Mouse (Mus musculus) intestine, embryonic 16.5 days (tissue): ENCODE results near the gene Ccna1. TPM values are rescaled to one million over a fixed set of nuclear protein-coding genes. Genes with fewer than 3 reads are reported as not detected.
A peak's percentile ranks its signal among the peaks of the same experiment; 100 is the strongest.

Experiments used
- ATAC-seq: fragments of 200-750 bp; cut with Nextera tagmentation; 2 replicates; pipeline ENCODE4 v1.8.0; 2017; ENCODE audit warnings: moderate TSS enrichment, moderate library complexity
- H3K27ac ChIP-seq: fragments of 300-500 bp; sonication (generic); 2 replicates; pipeline ENCODE4 v1.5.1; 2014; ENCODE audit warnings: mild to moderate bottlenecking, low read length
- H3K27me3 ChIP-seq: fragments of 300-500 bp; sonication (generic); replicated peaks from 2 replicates; pipeline ENCODE4 v1.6.1; 2014; ENCODE audit warnings: low read length, control low read depth, mixed read lengths; ENCODE audit not compliant: control insufficient read depth, insufficient read depth
- H3K36me3 ChIP-seq: fragments of 300-500 bp; sonication (generic); 2 replicates; pipeline ENCODE4 v1.6.1; 2014; ENCODE audit warnings: low read length, control low read depth; ENCODE audit not compliant: control insufficient read depth, insufficient read depth
- H3K4me1 ChIP-seq: fragments of 300-500 bp; sonication (generic); 2 replicates; pipeline ENCODE4 v1.6.1; 2014; ENCODE audit warnings: low read length, control low read depth, mixed read lengths; ENCODE audit not compliant: control insufficient read depth, insufficient read depth
- H3K4me2 ChIP-seq: fragments of 300-500 bp; sonication (generic); 2 replicates; pipeline ENCODE4 v1.6.1; 2014; ENCODE audit warnings: low read depth, low read length, control low read depth
- H3K4me3 ChIP-seq: fragments of 300-500 bp; sonication (generic); 2 replicates; pipeline ENCODE4 v1.5.1; 2014; ENCODE audit warnings: mild to moderate bottlenecking, low read length
- H3K9ac ChIP-seq: fragments of 300-500 bp; sonication (generic); 2 replicates; pipeline ENCODE4 v1.6.1; 2014; ENCODE audit warnings: low read depth, low read length
- H3K9me3 ChIP-seq: fragments of 300-500 bp; sonication (generic); 2 replicates; pipeline ENCODE4 v1.6.1; 2016; ENCODE audit warnings: low read length, control low read depth; ENCODE audit not compliant: control insufficient read depth
- WGBS: fragments of 180-500 bp; shearing (Covaris S2); extraction: QIAGEN DNeasy Blood & Tissue Kit; methylation state at CpG from one replicate; pipeline ENCODE4 v1.1.7; 2014; 5-methylcytosine and 5-hydroxymethylcytosine counted together
- polyA plus RNA-seq: library from polyadenylated mRNA; unstranded; fragments of >200 nt; fragmentation: Nextera tagmentation; extraction: Ambion mirVana; gene quantifications from 2 replicates; pipeline ENCODE4 v1.2.1, GENCODE M21; 2015

The Ccna1 gene
- polyA plus RNA-seq, 1 experiment from 2014 or later, result 1.3 TPM

GRCm38 (mm10) chr3:55074576-55075293 lies 19.4 kb upstream of the Ccna1 start:
- Histone ChIP-seq H3K4me2 (no peak overlapping the region), H3K9me3 (no peaks in the 10 kb centered on the region), H3K27ac (no peak overlapping the region), H3K9ac (no peak overlapping the region), H3K36me3 (no peaks in the 10 kb centered on the region), H3K4me3 (no peak overlapping the region), H3K27me3 (no peaks in the 10 kb centered on the region), H3K4me1 (no peaks in the 10 kb centered on the region)
- WGBS, result 81% methylated on average over 6 of the region's 6 CpGs
- ATAC-seq, result no peak

GRCm38 (mm10) chr3:55067791-55068434 lies 12.6 kb upstream of the Ccna1 start:
- Histone ChIP-seq H3K4me1 (no peaks in the 10 kb centered on the region), H3K4me3 (no peak overlapping the region), H3K9ac (no peak overlapping the region), H3K27me3 (no peaks in the 10 kb centered on the region), H3K9me3 (no peaks in the 10 kb centered on the region), H3K36me3 (no peaks in the 10 kb centered on the region), H3K27ac (no peak overlapping the region), H3K4me2 (no peak overlapping the region)
- 34% methylated on average over 7 of the region's 7 CpGs for WGBS
- no peak for ATAC-seq

GRCm38 (mm10) chr3:55066666-55067023 lies 11.3 kb upstream of the Ccna1 start:
- Histone ChIP-seq H3K9ac (no peak overlapping the region), H3K27ac (no peak overlapping the region), H3K4me2 (no peak overlapping the region), H3K9me3 (no peaks in the 10 kb centered on the region), H3K4me3 (no peak overlapping the region), H3K27me3 (no peaks in the 10 kb centered on the region), H3K36me3 (no peaks in the 10 kb centered on the region), H3K4me1 (no peaks in the 10 kb centered on the region)
- no peak for ATAC-seq
- WGBS, result 59% methylated on average over 12 of the region's 12 CpGs

GRCm38 (mm10) chr3:55065738-55066665 lies 10.7 kb upstream of the Ccna1 start:
- no peaks in the 10 kb centered on the region for H3K36me3 ChIP-seq
- H3K4me3 ChIP-seq, result no peak overlapping the region
- no peak overlapping the region for H3K9ac ChIP-seq
- no peak overlapping the region for H3K4me2 ChIP-seq
- WGBS, result 47% methylated on average over 14 of the region's 14 CpGs
- no peak overlapping the region for H3K27ac ChIP-seq
- no peaks in the 10 kb centered on the region for H3K4me1 ChIP-seq
- H3K9me3 ChIP-seq, result no peaks in the 10 kb centered on the region
- ATAC-seq, result no peak
- H3K27me3 ChIP-seq, result no peaks in the 10 kb centered on the region

GRCm38 (mm10) chr3:55064396-55064795 lies 9.1 kb upstream of the Ccna1 start:
- no peak overlapping the region for H3K9ac ChIP-seq
- no peaks in the 10 kb centered on the region for H3K27me3 ChIP-seq
- no peak overlapping the region for H3K27ac ChIP-seq
- H3K4me1 ChIP-seq, result no peaks in the 10 kb centered on the region
- no peaks in the 10 kb centered on the region for H3K36me3 ChIP-seq
- 10% methylated on average over 2 of the region's 2 CpGs for WGBS
- H3K4me2 ChIP-seq, result no peak overlapping the region
- no peaks in the 10 kb centered on the region for H3K9me3 ChIP-seq
- peak; percentile 48; the same call in 1 of the 2 replicates for ATAC-seq
- no peak overlapping the region for H3K4me3 ChIP-seq

GRCm38 (mm10) chr3:55062653-55063052 lies 7.4 kb upstream of the Ccna1 start:
- 78% methylated on average over 9 of the region's 9 CpGs for whole genome bisulfite sequencing
- no peaks in the 10 kb centered on the region for H3K27me3 ChIP-seq
- H3K4me2 ChIP-seq, result no peak overlapping the region
- ATAC-seq, result no peak
- no peak overlapping the region for H3K27ac ChIP-seq
- H3K4me3 ChIP-seq, result no peak overlapping the region
- no peaks in the 10 kb centered on the region for H3K9me3 ChIP-seq
- no peaks in the 10 kb centered on the region for H3K36me3 ChIP-seq
- H3K9ac ChIP-seq, result no peak overlapping the region
- no peaks in the 10 kb centered on the region for H3K4me1 ChIP-seq

- H3K27me3 ChIP-seq, result peaks cover 9% of the 10 kb centered on the region; the same call in 1 of the 2 replicates
- no peak overlapping the region for H3K27ac ChIP-seq
- H3K4me2 ChIP-seq, result no peak overlapping the region
- H3K4me1 ChIP-seq, result peaks cover 8% of the 10 kb centered on the region; the same call in 1 of the 2 replicates
- ATAC-seq, result no peak
- H3K9ac ChIP-seq, result no peak overlapping the region
- H3K4me3 ChIP-seq, result no peak overlapping the region
- 66% methylated on average over 8 of the region's 8 CpGs for WGBS
- no peaks in the 10 kb centered on the region for H3K9me3 ChIP-seq
- no peaks in the 10 kb centered on the region for H3K36me3 ChIP-seq
These were observed 1.1 kb upstream of the Ccna1 start for GRCm38 (mm10) chr3:55056376-55056775.

GRCm38 (mm10) chr3:55055747-55056120 lies 433 bp upstream of the Ccna1 start:
- no peak for ATAC-seq
- Histone ChIP-seq H3K4me1 (peaks cover 8% of the 10 kb centered on the region; the same call in 1 of the 2 replicates), H3K4me2 (peak overlapping the region; percentile 99), H3K9me3 (no peaks in the 10 kb centered on the region), H3K9ac (peak overlapping the region; percentile 65), H3K4me3 (peak overlapping the region; percentile 63), H3K27ac (no peak overlapping the region), H3K36me3 (no peaks in the 10 kb centered on the region), H3K27me3 (peaks cover 9% of the 10 kb centered on the region; the same call in 1 of the 2 replicates)
- 11% methylated on average over 11 of the region's 11 CpGs for WGBS

GRCm38 (mm10) chr3:55054231-55054630 lies 1.1 kb downstream of the Ccna1 start:
- no peak overlapping the region for H3K9ac ChIP-seq
- H3K4me3 ChIP-seq, result no peak overlapping the region
- H3K4me2 ChIP-seq, result no peak overlapping the region
- WGBS, result 52% methylated on average over 6 of the region's 6 CpGs
- peaks cover 8% of the 10 kb centered on the region; the same call in 1 of the 2 replicates for H3K4me1 ChIP-seq
- H3K27me3 ChIP-seq, result peaks cover 9% of the 10 kb centered on the region; the same call in 1 of the 2 replicates
- no peaks in the 10 kb centered on the region for H3K9me3 ChIP-seq
- H3K27ac ChIP-seq, result no peak overlapping the region
- no peaks in the 10 kb centered on the region for H3K36me3 ChIP-seq
- ATAC-seq, result peak; percentile 32
